Comparison of ENCODE assay signal across 11 mouse cellular contexts in genomic region chr1:186635045-186635444, GRCm38 (mm10).
DNase-seq lines count a peak whose midpoint lies in the region; ATAC-seq and TF ChIP-seq lines count a peak whose summit lies in the region.
"Had no signal": no experiment of that assay in that cellular context is flagged by ENCODE, and none has a peak within 500 bp of the region (broad histone marks: within the 10 kb centered on the region; RNA-seq: fewer than 3 reads in every experiment).

No protein-coding gene starts in this region.

- 0 out of 2 replicates have a peak, but pooled peaks have one; percentile 24 for ATAC-seq in forebrain, embryonic 13.5 days
- no peak for ATAC-seq in forebrain, embryonic 11.5 days (replicated peaks; ENCODE audit: low FRiP score)
- ATAC-seq in hindbrain, postnatal 0 days = no peak
- ATAC-seq: inflammation-experienced regulatory T-cells, adult 6 months had no signal

- no peak overlapping the region for H3K9ac ChIP-seq in forebrain, embryonic 13.5 days
- no peak overlapping the region for H3K9ac ChIP-seq in forebrain, embryonic 11.5 days (ENCODE audit: low read length)
- no peak overlapping the region for H3K9ac ChIP-seq in hindbrain, postnatal 0 days (replicated peaks; ENCODE audit: low read length)

- no peaks in the 10 kb centered on the region for H3K9me3 ChIP-seq in forebrain, embryonic 13.5 days (replicated peaks)
- H3K9me3 ChIP-seq in forebrain, embryonic 11.5 days (ENCODE audit: control insufficient read depth, low read length) = no peaks in the 10 kb centered on the region
- H3K9me3 ChIP-seq in hindbrain, postnatal 0 days (ENCODE audit: low read length) = no peaks in the 10 kb centered on the region
- H3K9me3 ChIP-seq in hindbrain, embryonic 10.5 days = no peaks in the 10 kb centered on the region

- H3K4me1 ChIP-seq in forebrain, embryonic 13.5 days = peaks cover 12% of the 10 kb centered on the region
- H3K4me1 ChIP-seq in forebrain, embryonic 11.5 days (replicated peaks; ENCODE audit: control insufficient read depth, insufficient read depth, low read length) = no peaks in the 10 kb centered on the region
- H3K4me1 ChIP-seq in hindbrain, postnatal 0 days (ENCODE audit: insufficient read depth, low read length) = no peaks in the 10 kb centered on the region
- no peaks in the 10 kb centered on the region for H3K4me1 ChIP-seq in hindbrain, embryonic 10.5 days (replicated peaks)

- no peak for DNase-seq in forebrain, embryonic 11.5 days (ENCODE audit: low spot score)
- DNase-seq in hindbrain, postnatal 0 days (ENCODE audit: low spot score) = peak; percentile 51
- no peak for DNase-seq in hindbrain, embryonic 10.5 days (ENCODE audit: low spot score)
- peak; percentile 11 for DNase-seq in urinary bladder, postnatal 14 days (ENCODE audit: low spot score)
- DNase-seq in urinary bladder, postnatal 36 days (ENCODE audit: low spot score in 2 of 2) = no peak
- no peak for DNase-seq in right cerebral cortex, postnatal 14 days
- no peak for DNase-seq in B cell, adult 2 months
- DNase-seq: adrenal gland, postnatal 10 days; liver had no signal

- no peak overlapping the region for H3K4me2 ChIP-seq in forebrain, embryonic 13.5 days
- no peak overlapping the region for H3K4me2 ChIP-seq in forebrain, embryonic 11.5 days (ENCODE audit: low read depth, low read length, severe bottlenecking)
- no peak overlapping the region for H3K4me2 ChIP-seq in hindbrain, postnatal 0 days (ENCODE audit: low read depth, low read length)

- H3K27me3 ChIP-seq in forebrain, embryonic 13.5 days = no peaks in the 10 kb centered on the region
- no peaks in the 10 kb centered on the region for H3K27me3 ChIP-seq in forebrain, embryonic 11.5 days (ENCODE audit: control insufficient read depth, insufficient read depth, low read length)
- no peaks in the 10 kb centered on the region for H3K27me3 ChIP-seq in hindbrain, postnatal 0 days (ENCODE audit: insufficient read depth, low read length)
- H3K27me3 ChIP-seq in hindbrain, embryonic 10.5 days (ENCODE audit: insufficient read depth, poor library complexity, severe bottlenecking) = no peaks in the 10 kb centered on the region

- no peak for TF ChIP-seq CTCF in hindbrain, postnatal 0 days (IDR thresholded peaks at IDR 0.05; ENCODE audit: low read depth)

- 58% methylated on average over 7 of the region's 7 CpGs for WGBS in forebrain, embryonic 13.5 days
- WGBS in forebrain, embryonic 11.5 days = 63% methylated on average over 7 of the region's 7 CpGs
- WGBS in hindbrain, postnatal 0 days = 59% methylated on average over 7 of the region's 7 CpGs
- 94% methylated on average over 7 of the region's 7 CpGs for WGBS in hindbrain, embryonic 10.5 days

- H3K36me3 ChIP-seq in forebrain, embryonic 13.5 days (ENCODE audit: poor library complexity, severe bottlenecking) = no peaks in the 10 kb centered on the region
- no peaks in the 10 kb centered on the region for H3K36me3 ChIP-seq in forebrain, embryonic 11.5 days (ENCODE audit: control insufficient read depth, insufficient read depth, low read length)
- no peaks in the 10 kb centered on the region for H3K36me3 ChIP-seq in hindbrain, postnatal 0 days (ENCODE audit: insufficient read depth, low read length)
- H3K36me3 ChIP-seq in hindbrain, embryonic 10.5 days = no peaks in the 10 kb centered on the region

- no peak overlapping the region for H3K4me3 ChIP-seq in forebrain, embryonic 13.5 days
- no peak overlapping the region for H3K4me3 ChIP-seq in forebrain, embryonic 11.5 days (ENCODE audit: low read depth, low read length)
- no peak overlapping the region for H3K4me3 ChIP-seq in hindbrain, postnatal 0 days (ENCODE audit: low read length)
- no peak overlapping the region for H3K4me3 ChIP-seq in hindbrain, embryonic 10.5 days

- no peak overlapping the region for H3K27ac ChIP-seq in forebrain, embryonic 13.5 days
- H3K27ac ChIP-seq in forebrain, embryonic 11.5 days (ENCODE audit: low read depth, low read length) = no peak overlapping the region
- H3K27ac ChIP-seq in hindbrain, postnatal 0 days = no peak overlapping the region
- H3K27ac ChIP-seq in hindbrain, embryonic 10.5 days = no peak overlapping the region

Comparison
In these comparisons a context has a peak if more than half of its experiments do, and no peak if none do; other contexts are left out.
1. DNase-seq: peak in hindbrain, postnatal 0 days (single experiment) and urinary bladder, postnatal 14 days (single experiment); none in forebrain, embryonic 11.5 days (single experiment), hindbrain, embryonic 10.5 days (single experiment), urinary bladder, postnatal 36 days (0 of 2), right cerebral cortex, postnatal 14 days (single experiment) and B cell, adult 2 months (0 of 2).